Mouse (Mus musculus) R1 (cell line): ENCODE data around the gene Capn8.

Source experiments
- DNase-seq: peaks from one replicate; pipeline ENCODE4 v3.0.0-alpha.2; 2018; ENCODE audit warnings: low read depth, low spot score

Capn8 gene

DNA sequence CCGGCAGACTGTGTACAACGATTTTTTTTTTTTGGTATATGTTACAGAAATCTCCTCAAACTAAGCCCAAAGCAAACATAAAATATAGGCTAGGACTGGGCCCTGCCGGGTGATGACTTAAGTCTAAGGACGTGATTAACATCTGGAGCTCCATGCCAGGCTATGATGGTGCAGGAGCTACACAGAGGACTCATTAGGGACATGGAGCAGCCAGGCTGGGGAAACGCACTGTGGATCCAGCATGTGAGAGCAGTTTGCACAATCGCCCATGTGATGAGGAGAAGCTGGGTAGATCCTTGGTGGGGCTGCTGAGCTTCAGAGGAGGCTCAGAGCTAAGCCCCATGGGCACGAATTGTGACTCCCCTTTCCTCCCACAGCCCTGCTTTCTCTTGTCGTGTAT lies 14.0 kb upstream of the Capn8 start:
- no peak for DNase-seq

DNA sequence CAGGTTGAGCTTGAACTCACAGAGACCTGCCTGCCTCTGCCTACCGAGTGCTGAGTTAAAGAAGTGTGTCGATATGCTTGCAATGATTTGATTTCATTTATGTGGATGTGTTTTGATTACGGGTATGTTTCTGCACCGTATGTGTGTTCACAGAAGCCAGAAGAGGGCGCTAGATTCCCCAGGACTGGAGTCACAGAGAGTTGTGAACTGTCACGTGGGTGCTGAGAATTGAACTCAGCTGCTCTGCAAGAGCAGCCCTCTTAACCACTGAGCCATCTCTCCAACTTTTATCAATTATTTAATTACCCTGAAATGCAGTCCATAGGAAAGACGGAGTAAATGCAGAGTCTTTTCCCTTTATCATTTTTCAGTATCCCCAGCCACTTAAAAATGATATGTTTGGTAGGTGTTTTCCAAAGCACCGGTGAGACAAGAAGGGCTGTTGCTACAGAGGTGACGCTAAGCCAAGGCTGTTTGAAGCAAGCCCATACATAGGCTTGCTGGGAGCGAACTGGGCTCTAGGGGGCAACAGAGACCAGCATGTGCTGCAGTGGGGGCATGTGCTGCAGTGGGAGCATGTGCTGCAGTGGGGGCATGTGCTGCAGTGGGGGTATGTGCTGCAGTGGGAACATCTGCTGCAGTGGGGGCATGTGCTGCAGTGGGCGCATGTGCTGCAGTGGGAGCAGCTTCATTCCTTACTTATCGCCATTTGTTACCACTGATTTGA lies 11.0 kb upstream of the Capn8 start:
- peak; percentile 85 for DNase-seq

DNA sequence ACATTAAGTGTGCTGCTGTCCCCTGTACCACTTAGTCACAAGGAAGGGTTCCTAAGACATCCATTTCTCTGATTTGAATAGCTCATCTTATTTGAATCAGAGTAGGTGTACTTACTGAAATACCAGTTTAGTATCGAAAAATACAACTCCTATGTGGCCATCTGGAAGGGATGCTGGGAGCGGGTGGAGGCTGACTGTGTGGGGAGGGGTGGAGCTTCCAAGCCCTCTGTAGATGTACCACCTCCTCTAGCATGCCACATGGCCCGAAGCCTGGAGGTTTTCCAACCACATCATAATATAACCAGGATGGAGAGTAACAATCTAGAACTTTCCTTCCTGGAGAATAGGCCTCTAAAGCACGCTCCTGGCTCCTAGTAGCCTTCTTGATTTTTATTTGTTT lies 6.5 kb upstream of the Capn8 start:
- no peak for DNase-seq

DNA sequence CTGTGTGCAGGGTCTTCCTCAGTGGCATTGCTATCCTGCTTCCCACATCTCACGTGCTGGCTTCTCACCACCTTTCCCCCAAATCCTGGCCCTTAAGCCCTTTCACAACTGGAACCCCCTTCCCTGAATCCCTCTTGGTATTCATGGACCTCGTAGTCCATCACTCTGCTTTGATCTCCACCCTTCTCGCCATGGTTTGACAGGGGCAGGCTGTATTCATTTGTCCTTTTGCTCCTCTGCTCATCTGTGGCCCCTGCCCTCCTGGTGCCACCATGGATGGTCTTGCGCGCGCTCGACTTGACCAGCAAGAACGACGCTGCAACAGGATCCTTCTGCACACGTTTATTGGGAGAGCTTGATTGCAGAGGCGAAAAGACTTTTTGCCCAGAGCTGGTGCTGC lies 5.3 kb upstream of the Capn8 start:
- no peak for DNase-seq

DNA sequence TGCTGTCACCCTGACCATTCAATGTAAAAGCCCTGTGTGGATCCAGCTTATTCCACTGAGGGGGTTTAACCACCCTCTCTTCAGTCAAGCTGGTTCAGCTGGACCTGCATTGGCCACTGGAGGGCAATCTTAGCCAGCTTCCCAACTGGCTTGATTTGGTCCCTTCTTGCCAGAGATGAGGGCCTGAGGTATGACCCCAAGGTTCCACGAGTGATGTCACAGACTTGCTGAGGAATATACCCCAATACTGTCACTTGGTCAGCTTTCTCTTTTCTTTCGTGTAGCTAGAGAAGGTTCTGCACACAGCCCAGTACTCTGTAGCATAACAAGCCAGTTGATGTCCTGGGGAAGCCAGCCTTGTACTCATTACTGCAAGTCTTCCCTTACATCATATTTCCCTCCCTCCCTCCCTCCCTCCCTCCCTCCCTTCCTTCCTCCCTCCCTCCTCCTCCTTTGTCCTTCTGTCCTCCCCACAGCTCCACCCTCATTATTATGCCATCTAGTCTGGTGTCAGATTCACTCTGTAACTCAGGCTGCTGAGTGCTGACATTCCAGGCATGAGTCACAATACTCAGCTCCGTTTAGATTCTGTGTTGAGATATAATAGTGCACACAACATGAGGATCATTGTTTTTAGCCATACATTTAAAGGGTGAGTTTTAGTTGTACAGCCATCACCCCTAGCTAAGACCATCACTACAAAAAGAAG lies 4.3 kb upstream of the Capn8 start:
- peak; percentile 61 for DNase-seq

DNA sequence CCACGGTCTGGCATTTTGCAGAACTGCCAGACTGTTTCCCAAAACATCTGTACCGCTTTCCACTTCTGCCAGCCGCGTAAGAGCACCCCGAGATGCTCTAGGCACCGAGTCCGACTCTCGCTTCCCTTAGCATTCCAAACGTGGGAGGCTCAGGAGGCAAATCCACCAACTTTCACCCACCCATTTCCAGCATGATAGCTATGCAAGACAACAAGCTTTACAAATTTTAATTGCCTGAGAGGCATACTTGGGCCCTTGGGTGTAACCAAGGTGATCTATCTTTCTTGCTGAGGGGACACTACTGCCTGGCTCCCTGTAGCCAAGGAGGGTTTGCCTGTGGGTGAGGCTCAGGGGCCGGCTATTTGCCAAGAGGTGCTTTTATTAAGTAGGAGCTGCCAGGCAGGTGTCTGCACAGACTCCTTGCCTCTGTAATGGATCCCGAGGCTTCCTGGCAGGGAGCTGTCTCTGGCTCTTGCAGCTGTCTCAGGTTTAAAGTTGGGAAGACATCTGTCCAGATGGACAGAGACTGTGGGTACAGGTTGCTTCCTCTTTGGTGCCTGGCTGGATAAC lies 2.8 kb upstream of the Capn8 start:
- peak; percentile 50 for DNase-seq

DNA sequence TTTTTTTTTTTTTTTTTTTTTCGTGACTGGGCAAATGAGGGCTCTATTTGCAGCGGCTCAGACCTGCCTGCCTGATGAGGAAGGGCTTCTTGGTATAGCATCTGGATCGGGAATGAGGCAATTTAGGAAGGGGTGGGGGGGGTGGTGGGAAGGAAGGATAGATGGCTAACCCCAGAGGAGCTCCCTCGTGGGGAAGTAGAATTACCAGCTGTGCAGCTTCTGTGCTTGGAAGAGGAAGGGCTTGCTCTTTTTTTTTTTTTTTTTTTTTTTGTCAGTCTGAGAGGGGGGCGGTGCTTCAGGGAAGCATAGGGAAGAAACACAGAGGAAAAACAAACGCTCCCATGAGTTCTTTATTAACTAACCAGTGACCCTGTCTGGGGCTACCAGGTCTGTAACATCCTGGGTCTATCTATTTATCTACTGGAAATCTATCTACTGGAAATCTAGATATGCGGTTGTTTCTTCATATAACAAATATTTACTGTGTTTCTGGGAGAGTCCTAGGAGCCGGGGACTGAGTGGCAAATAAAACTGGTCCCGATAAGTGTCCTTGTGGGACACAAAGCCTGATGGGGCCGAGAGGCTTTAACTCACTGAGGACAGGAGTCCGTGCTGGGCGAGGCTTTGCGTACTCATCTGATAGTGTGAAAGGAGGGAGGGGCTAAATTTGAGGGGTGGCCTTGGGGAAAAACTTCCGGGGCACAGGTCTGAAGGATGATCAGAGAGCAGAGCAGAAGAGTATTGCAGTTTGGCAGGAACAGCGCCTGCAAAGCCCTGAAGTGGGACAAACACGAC lies 2.0 kb upstream of the Capn8 start:
- DNase-seq: peak; percentile 59

DNA sequence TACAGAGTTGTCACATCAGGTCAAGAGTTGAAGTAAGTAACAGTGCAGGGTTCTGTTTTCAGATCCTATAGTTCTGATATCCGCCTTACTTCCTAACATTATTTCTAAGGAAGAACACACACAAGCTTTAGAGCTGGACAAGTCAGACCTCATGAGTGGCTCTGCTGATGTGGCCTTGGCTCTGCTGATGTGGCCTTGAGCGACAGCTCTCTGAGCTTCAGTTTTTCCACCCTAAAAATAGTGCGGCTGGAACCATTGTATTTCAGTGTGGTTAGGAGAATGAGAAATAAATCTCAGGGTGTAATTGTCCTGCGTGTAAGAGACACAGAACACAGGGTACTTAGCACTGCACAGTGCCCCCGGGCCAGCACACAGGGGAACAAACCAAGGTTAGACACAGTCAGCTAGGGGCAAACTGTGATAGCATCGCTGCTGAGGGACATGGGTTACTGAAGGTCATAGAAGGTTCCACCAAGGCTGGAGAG lies 586 bp downstream of the Capn8 start:
- DNase-seq: no peak

DNA sequence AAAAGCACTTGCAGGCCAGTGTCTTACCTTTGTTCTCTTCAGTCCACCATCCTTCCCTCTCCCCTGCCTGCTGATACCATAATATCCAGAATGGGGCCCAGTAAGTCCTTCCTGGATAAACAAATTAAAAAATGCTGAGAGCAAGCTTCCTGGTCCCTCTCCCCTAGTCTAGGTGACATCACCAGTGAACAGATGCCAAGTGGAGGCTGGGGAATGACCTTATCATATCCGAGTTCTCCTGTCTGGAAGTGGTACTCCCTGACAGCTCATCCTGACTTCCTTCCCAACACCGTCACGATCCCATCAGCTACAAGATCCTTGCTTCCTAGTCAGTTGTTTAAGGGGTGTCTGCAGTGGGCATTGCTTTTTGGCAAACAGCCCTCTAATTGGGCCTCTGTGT lies 6.3 kb downstream of the Capn8 start:
- DNase-seq: no peak

DNA sequence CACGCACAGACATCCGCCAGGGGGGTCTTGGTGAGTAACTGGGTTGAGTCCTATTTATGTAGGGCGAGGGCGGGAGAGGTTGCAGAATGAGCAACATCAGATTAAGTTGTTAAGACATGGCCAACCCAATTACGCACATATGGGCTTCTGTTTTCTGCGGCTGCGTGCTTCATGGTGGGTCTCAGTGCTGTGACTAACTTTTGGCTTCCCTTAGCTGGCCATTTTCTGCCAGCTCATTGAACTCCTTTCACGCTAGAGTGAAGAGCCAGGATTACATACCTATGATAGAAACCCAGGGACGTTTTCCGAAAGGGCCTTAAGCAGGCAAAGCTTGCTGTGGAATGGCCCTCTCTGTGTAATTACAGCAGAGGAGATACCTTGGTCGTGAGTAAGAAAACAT lies 7.2 kb downstream of the Capn8 start:
- no peak for DNase-seq

DNA sequence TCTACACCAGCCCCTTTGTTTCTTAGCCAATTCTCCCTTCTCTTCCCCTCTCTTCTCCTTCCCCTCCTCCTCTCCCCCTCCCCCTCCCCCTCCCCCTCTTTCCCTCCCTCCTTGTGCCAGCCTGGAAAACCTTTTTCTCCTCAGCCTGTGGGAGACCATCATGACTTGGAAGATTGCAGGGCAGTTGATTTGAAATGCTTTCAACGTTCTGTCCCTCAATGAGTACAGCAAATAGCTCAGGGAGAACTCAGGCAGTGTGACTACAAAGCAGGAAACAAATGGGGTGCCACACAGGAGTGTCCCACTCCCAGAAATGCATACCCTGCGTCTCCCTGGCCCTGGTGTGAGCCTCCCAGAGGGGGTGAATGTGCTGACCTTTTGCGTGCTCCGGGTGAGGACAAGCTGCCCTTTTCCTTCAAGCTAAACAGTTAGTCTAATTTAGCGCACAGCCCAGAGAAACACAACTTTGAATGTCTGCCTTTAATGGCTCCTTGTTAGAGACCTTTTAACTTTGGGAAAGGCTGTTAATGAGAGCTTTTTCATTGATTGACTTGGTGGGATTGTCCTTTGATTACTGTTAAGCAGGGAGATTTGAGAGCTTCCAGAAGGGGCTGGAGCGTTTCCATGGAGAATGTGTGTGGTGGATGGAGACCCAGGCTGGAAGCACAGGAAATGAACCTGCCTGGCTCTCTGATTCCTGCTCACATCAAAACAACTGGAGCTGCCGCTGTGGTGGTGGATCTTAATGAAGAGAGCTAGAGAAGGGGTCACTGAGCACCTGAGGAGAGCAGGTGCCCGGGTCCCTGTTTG lies 9.3 kb downstream of the Capn8 start:
- no peak for DNase-seq

DNA sequence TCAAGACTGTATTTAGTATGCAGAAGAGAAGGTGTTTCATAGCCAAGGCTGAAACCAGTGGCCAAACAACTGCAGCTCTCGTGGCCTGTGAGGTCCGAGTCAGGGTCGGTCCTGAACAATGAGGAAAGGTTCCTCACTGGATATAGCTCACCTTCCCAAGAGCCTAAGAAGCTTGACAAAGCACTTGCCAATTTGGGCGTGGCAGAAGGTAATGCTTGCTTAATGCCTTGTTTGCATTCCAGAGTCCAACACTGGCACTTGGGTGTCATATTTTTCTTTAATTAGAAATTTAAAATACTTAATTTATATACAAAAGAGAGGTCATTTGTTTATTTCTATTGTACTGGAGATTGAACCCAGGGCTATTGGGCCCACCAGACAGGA lies 9.9 kb downstream of the Capn8 start:
- no peak for DNase-seq

DNA sequence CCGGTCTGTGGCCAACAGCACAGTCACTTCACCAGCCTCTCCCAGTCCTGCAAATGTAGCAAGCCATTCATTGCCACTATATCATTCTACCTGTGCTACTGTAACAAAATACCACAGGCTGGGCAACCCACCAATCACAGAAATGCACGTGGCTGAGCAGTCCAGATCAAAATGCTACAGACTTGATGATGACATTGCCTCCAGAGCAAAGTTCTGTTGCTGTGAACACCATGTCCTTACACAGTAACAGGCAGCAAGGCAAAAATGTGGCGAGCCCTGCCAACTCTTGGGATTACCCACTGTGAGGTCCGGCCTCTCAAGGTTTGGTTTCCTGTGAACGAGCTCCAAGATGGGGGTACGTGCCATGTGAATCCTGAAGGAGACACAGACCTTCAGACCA lies 19.4 kb downstream of the Capn8 start:
- no peak for DNase-seq

DNA sequence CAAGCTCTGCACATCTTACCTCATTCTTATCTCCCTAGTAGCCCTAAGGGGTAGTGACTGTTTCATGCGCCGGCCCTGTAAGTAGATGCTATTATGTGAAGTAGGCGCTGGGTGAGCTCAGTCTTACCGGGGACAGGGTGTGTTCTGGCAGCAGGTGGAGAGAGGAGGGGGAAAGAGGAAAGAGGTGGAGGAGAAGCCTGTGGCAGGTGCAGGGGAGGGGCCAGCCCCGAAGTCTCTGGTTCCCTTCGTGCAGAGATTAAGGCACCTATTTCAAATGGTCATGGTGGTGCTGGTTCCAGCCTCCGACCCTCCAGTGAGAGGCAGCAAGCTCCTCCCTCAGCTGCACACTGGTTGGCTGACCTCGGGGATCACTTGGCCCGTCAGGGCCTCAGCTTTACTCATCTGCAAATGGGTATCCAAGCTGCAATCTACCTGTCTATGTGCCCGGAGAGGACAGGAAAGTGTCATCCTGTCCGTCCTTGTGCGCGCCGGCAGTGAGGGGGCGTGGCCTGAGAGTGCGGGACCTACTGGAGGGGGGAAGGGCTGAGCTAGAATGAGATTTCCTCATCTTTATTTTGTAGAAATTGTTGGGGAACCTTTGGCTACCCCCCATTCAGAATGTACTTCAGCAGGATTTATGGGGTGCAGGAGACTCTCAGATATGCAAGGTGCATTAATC lies 20.5 kb downstream of the Capn8 start:
- peak; percentile 58 for DNase-seq

DNA sequence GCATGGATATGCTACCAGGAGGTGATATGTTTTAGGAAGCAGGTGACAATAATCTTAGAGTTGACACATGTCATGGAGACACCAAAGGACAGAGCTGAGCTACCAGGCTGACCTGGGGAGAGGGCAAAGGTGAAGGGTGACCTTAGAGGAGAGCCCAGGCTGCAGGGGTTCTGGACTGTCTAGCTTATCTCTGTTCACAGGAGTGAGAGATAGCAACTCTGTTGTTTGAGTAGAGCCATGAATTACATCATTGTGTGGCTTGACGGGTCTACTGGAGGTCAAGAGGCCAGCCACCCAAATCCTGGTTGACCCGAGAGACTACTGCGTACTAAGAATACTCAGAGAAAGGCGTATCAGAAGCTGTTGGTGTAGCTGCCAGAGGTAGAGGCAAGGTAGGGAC lies 22.9 kb downstream of the Capn8 start:
- no peak for DNase-seq

DNA sequence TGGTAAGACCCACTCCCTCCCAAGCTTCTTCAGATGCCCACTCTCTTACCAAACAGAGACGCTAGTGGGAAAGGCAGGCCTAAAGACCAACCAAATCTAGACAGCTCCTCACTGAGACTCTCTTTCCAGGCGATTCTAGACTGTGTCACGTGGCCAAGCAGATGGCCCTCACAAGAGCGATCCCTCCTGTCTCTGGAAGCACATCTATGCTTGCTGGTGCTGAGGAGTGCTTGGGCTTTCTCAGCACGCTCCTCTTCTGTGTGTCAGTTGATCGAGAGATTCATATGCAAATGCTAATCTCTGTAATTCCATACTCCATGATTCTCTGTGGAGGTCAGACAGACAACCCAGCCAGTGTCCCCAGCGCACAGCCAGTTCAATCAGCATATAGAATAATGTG lies 26.7 kb downstream of the Capn8 start:
- DNase-seq: peak; percentile 38

DNA sequence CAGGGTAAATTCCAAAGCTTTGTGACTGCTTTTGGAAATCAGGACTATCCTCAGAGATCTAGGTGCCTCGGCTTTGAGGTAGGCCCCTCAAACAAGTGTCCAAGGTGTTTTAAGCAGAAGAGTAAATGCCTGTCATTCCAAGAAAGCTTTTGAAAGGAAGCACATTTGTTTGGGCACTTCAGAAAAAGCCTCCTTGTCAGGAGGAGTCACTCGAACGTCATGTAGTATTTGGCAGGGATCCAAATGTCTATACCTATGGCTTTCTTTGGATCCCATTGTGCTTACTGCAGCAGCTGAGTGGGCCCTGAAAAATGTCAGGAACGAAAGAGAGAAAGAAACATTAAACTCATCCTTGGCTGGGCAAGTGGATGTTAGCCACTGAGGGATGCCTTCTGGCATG lies 27.6 kb downstream of the Capn8 start:
- no peak for DNase-seq

DNA sequence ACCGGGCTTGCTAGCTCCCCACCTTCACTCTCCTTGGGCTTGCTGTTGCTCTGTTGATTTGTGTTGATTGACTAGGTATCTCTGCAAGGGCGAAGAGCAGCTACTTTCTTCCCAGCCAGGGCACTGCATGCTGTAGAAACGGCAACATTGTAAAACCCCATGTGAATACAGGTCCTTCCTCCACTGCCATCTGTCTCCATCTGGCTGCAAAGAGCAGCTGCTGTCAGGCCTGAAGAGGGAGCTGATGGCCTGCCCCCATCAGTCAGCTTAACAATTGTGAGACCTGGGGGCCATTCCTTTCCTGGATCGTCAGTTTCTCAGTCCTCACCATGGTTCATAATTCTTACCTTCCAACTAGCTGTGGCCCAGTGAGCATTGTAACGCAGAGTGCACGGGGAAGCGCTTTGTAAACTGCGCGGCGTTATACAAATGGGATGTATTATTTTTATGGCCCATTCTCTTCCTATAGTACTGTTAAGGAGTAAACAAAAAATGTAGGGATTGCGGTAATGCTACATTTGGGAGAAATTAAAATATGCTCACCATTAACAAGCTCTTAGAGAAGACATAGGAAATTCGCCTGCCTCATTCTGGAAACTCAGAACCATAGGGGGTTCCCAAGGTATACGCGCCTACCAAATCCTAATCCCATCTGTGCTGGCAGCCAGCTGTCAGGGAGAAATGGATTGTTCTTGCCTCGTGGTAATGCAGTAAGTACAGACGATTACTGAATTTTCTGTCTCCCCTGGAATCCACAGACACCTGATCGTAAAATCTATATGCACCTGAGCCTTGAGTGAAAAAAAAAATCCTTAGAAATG lies 40.7 kb downstream of the Capn8 start:
- DNase-seq: no peak

DNA sequence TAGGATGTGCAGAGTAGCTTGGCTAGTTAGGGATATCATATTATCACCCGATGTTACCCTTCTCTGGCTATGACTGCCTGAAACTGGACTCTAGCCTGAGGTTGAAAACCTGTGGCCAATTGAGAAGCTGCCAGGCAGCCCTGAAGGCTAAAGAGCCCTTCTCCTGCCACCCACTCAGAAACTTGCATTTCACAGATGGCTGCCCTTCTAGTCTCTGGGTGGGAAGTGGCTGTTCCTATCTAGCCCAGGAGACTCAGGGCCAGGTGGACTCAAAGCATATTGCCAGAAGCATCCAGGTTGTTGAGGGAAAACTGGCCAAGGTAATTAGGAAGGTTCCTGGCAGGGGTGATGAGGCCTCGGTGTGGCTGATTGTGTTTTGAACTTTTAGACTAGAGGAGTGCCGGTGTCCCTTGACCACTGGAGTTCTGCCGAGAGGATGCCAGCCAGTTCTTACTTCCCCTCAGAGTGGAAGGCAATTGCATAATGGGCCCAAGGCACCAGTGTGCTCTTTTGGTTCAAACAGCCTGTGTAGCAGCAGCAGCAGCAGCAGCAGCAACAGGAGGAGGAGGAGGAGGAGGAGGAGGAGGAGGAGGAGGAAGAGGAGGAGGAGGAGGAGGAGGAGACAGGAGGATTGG lies 45.0 kb downstream of the Capn8 start:
- no peak for DNase-seq
